Mouse (Mus musculus): ENCODE measurements around the gene Dkk3. TPM values are rescaled to one million over a fixed set of nuclear protein-coding genes. Genes with fewer than 3 reads are reported as not detected.

The Dkk3 gene
- 0.66 TPM for polyA plus RNA-seq (2017; shearing (Covaris generic))

DNA sequence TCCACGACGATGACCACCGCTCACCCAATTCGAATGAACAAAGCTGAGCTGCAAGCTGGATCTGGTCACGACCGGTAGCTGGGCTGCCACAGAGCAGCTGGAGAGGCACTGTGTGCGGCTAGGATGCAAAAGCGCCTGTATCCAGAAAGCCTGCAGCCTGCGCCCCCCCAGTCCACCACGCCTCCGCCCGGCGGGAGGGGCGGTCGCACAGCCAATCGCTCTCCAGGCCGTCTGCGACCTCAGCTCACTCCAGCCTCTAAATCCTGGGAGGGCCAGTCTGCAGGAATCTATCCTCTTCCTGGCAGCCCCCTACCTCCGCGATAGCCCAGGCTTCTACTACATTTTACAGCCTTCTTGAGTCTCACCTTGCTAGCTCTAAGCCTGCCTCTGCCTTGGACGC lies at the start of gene Dkk3:
TSS of gene Dkk3 (minus strand) at position 116 of the 400 bp plus-strand sequence.

Other genes starting within 250 kb of the Dkk3 start
- 38.8 TPM for gene Usp47, start 135.6 kb downstream of the Dkk3 start, polyA plus RNA-seq (2017; shearing (Covaris generic))
- 2.5 TPM for gene Mical2, start 66.8 kb upstream of the Dkk3 start, polyA plus RNA-seq (2017; shearing (Covaris generic))